ENCODE assay signal across 34 mouse cellular contexts in genomic region chr17:86497302-86497701, GRCm38 (mm10). TPM values are rescaled to one million over a fixed set of nuclear protein-coding genes. Genes with fewer than 3 reads are reported as not detected.
"Had no signal": no experiment of that assay in that cellular context is flagged by ENCODE, and none has a peak within 500 bp of the region (broad histone marks: within the 10 kb centered on the region; RNA-seq: fewer than 3 reads in every experiment).

No protein-coding gene starts in this region.

- H3K27me3 ChIP-seq: heart, embryonic 13.5 days; heart, embryonic 15.5 days; hindbrain, embryonic 13.5 days; hindbrain, embryonic 15.5 days; kidney, embryonic 15.5 days; limb, embryonic 13.5 days; limb, embryonic 15.5 days; liver, embryonic 13.5 days; liver, embryonic 15.5 days had no signal

- DNase-seq: gastrocnemius, postnatal 25 days; heart, adult 2 months; heart, postnatal 14 days; heart, postnatal 36 days; kidney, adult 11 months; kidney, adult 2 months; kidney, adult 9 months; kidney, postnatal 14 days; kidney, postnatal 36 days; layer of hippocampus, adult 9-11 months; layer of hippocampus, postnatal 36 days; left cerebral cortex, postnatal 4 days; liver, embryonic 13.5 days had no signal

- H3K9ac ChIP-seq: heart, embryonic 13.5 days; heart, embryonic 15.5 days; hindbrain, embryonic 13.5 days; hindbrain, embryonic 15.5 days; kidney, embryonic 15.5 days; limb, embryonic 13.5 days; limb, embryonic 15.5 days; liver, embryonic 13.5 days; liver, embryonic 15.5 days had no signal

- H3K9me3 ChIP-seq: heart, embryonic 13.5 days; heart, embryonic 15.5 days; hindbrain, embryonic 13.5 days; hindbrain, embryonic 15.5 days; kidney, embryonic 15.5 days; limb, embryonic 13.5 days; limb, embryonic 15.5 days; liver, embryonic 13.5 days; liver, embryonic 15.5 days had no signal

- H3K4me3 ChIP-seq: heart, adult 2 months; heart, embryonic 13.5 days; heart, embryonic 15.5 days; hindbrain, embryonic 13.5 days; hindbrain, embryonic 15.5 days; kidney, embryonic 15.5 days; limb, embryonic 13.5 days; limb, embryonic 15.5 days; liver, embryonic 13.5 days; liver, embryonic 15.5 days had no signal

- H3K36me3 ChIP-seq: heart, embryonic 15.5 days; hindbrain, embryonic 15.5 days; liver, embryonic 13.5 days; liver, embryonic 15.5 days had no signal

- H3K4me2 ChIP-seq: heart, embryonic 11.5 days; heart, embryonic 13.5 days; heart, embryonic 15.5 days; hindbrain, embryonic 13.5 days; hindbrain, embryonic 15.5 days; kidney, embryonic 15.5 days; limb, embryonic 13.5 days; limb, embryonic 15.5 days; liver, embryonic 13.5 days; liver, embryonic 15.5 days had no signal

- H3K4me1 ChIP-seq: hindbrain, embryonic 15.5 days had no signal

- ATAC-seq: intestine, embryonic 16.5 days had no signal

- H3K27ac ChIP-seq: heart, adult 2 months; heart, embryonic 13.5 days; heart, embryonic 15.5 days; hindbrain, embryonic 13.5 days; hindbrain, embryonic 15.5 days; hindbrain, postnatal 0 days; kidney, embryonic 15.5 days; kidney, postnatal 0 days; limb, embryonic 13.5 days; limb, embryonic 15.5 days; liver, embryonic 13.5 days; liver, embryonic 15.5 days had no signal

RNA-seq across cellular contexts. Expression of gene Gm10309, which starts 7.7 kb away (rescaled TPM):
- total RNA-seq: gastrocnemius, postnatal 25 days; granulocyte monocyte progenitor cell, adult 5-6 weeks; heart, adult 2 months; heart, postnatal 14 days; hematopoietic stem cell, adult 5-6 weeks; hindbrain, postnatal 0 days; layer of hippocampus, adult 18-20 months; layer of hippocampus, adult 8-10 months; layer of hippocampus, postnatal 14 days; layer of hippocampus, postnatal 36 days; left cerebral cortex, adult 18-20 months; left cerebral cortex, adult 8-10 months; left cerebral cortex, postnatal 10 days; left cerebral cortex, postnatal 25 days; left cerebral cortex, postnatal 4 days had no signal
- polyA plus RNA-seq: liver, embryonic 13.5 days; liver, embryonic 15.5 days had no signal
